Comparison of ENCODE assay signal across 14 mouse cellular contexts in genomic region chr13:103423417-103423816, GRCm38 (mm10).
DNase-seq lines count a peak whose midpoint lies in the region; ATAC-seq and TF ChIP-seq lines count a peak whose summit lies in the region.
"Had no signal": no experiment of that assay in that cellular context is flagged by ENCODE, and none has a peak within 500 bp of the region (broad histone marks: within the 10 kb centered on the region; RNA-seq: fewer than 3 reads in every experiment).

No protein-coding gene starts in this region.

- H3K4me3 ChIP-seq in embryonic facial prominence, embryonic 14.5 days (ENCODE audit: low read depth, low read length): no peak overlapping the region
- no peak overlapping the region for H3K4me3 ChIP-seq in embryonic facial prominence, embryonic 10.5 days
- no peak overlapping the region for H3K4me3 ChIP-seq in limb, embryonic 14.5 days (replicated peaks; ENCODE audit: low read length)
- H3K4me3 ChIP-seq in limb, embryonic 10.5 days: no peak overlapping the region
- H3K4me3 ChIP-seq: hindbrain, embryonic 15.5 days had no signal

- H3K9me3 ChIP-seq in embryonic facial prominence, embryonic 14.5 days (ENCODE audit: control insufficient read depth, low read length): no peaks in the 10 kb centered on the region
- no peaks in the 10 kb centered on the region for H3K9me3 ChIP-seq in embryonic facial prominence, embryonic 10.5 days
- H3K9me3 ChIP-seq in limb, embryonic 14.5 days (ENCODE audit: control insufficient read depth, low read length): no peaks in the 10 kb centered on the region
- H3K9me3 ChIP-seq in limb, embryonic 10.5 days (replicated peaks): no peaks in the 10 kb centered on the region
- H3K9me3 ChIP-seq: hindbrain, embryonic 15.5 days had no signal

- DNase-seq in embryonic facial prominence, embryonic 14.5 days (ENCODE audit: low spot score): peak; percentile 67
- DNase-seq in embryonic facial prominence, embryonic 10.5 days (ENCODE audit: low spot score): no peak
- DNase-seq in limb, embryonic 14.5 days (ENCODE audit: low spot score): peak; percentile 32
- DNase-seq in limb, embryonic 10.5 days (ENCODE audit: low spot score): no peak
- peak; percentile 7 for DNase-seq in gastrocnemius, postnatal 25 days
- DNase-seq in frontal cortex, postnatal 14 days (ENCODE audit: low spot score in 2 of 2): no peak
- DNase-seq: B cell, adult 2 months; cerebellum, adult 2 months; kidney, adult 8-10 months; liver; lung, embryonic 14.5 days; retina, postnatal 1 day had no signal

- no peak overlapping the region for H3K27ac ChIP-seq in embryonic facial prominence, embryonic 14.5 days (replicated peaks; ENCODE audit: low read depth, low read length)
- H3K27ac ChIP-seq in embryonic facial prominence, embryonic 10.5 days (replicated peaks): no peak overlapping the region
- no peak overlapping the region for H3K27ac ChIP-seq in limb, embryonic 14.5 days (replicated peaks; ENCODE audit: low read depth, low read length)
- no peak overlapping the region for H3K27ac ChIP-seq in limb, embryonic 10.5 days
- H3K27ac ChIP-seq: hindbrain, embryonic 15.5 days had no signal

- H3K36me3 ChIP-seq in embryonic facial prominence, embryonic 14.5 days (ENCODE audit: control insufficient read depth, insufficient read depth, low read length): no peaks in the 10 kb centered on the region
- H3K36me3 ChIP-seq in embryonic facial prominence, embryonic 10.5 days (replicated peaks): no peaks in the 10 kb centered on the region
- no peaks in the 10 kb centered on the region for H3K36me3 ChIP-seq in limb, embryonic 14.5 days (ENCODE audit: control insufficient read depth, insufficient read depth, low read length)
- H3K36me3 ChIP-seq in limb, embryonic 10.5 days: no peaks in the 10 kb centered on the region
- H3K36me3 ChIP-seq: hindbrain, embryonic 15.5 days had no signal

- H3K4me2 ChIP-seq in embryonic facial prominence, embryonic 14.5 days (ENCODE audit: low read depth, low read length): no peak overlapping the region
- no peak overlapping the region for H3K4me2 ChIP-seq in limb, embryonic 14.5 days (replicated peaks; ENCODE audit: low read depth, low read length, severe bottlenecking)
- H3K4me2 ChIP-seq: hindbrain, embryonic 15.5 days; lung, embryonic 14.5 days had no signal

- 0 out of 2 replicates have a peak, but pooled peaks have one; percentile 18 for ATAC-seq in embryonic facial prominence, embryonic 14.5 days (ENCODE audit: low read depth)
- no peak for ATAC-seq in limb, embryonic 14.5 days (ENCODE audit: low FRiP score, low read depth)
- no peak for ATAC-seq in activated CD4-positive, CD25-positive, alpha-beta regulatory T cell, adult 4 months

- no peaks in the 10 kb centered on the region for H3K4me1 ChIP-seq in embryonic facial prominence, embryonic 14.5 days (ENCODE audit: control insufficient read depth, insufficient read depth, low read length)
- H3K4me1 ChIP-seq in embryonic facial prominence, embryonic 10.5 days: no peaks in the 10 kb centered on the region
- H3K4me1 ChIP-seq in limb, embryonic 14.5 days (ENCODE audit: control insufficient read depth, insufficient read depth, low read length): peaks cover 3% of the 10 kb centered on the region; the same call in 1 of the 2 replicates
- H3K4me1 ChIP-seq in limb, embryonic 10.5 days: no peaks in the 10 kb centered on the region
- H3K4me1 ChIP-seq: hindbrain, embryonic 15.5 days had no signal

- WGBS in embryonic facial prominence, embryonic 14.5 days: 70% methylated on average over 8 of the region's 8 CpGs
- WGBS in embryonic facial prominence, embryonic 10.5 days: 88% methylated on average over 8 of the region's 8 CpGs
- 78% methylated on average over 8 of the region's 8 CpGs for WGBS in limb, embryonic 14.5 days
- 93% methylated on average over 8 of the region's 8 CpGs for whole genome bisulfite sequencing in limb, embryonic 10.5 days

- no peaks in the 10 kb centered on the region for H3K27me3 ChIP-seq in embryonic facial prominence, embryonic 14.5 days (replicated peaks; ENCODE audit: control insufficient read depth, insufficient read depth, low read length)
- no peaks in the 10 kb centered on the region for H3K27me3 ChIP-seq in embryonic facial prominence, embryonic 10.5 days (replicated peaks; ENCODE audit: low read depth, poor library complexity, severe bottlenecking)
- no peaks in the 10 kb centered on the region for H3K27me3 ChIP-seq in limb, embryonic 14.5 days (ENCODE audit: control insufficient read depth, insufficient read depth, low read length)
- H3K27me3 ChIP-seq in limb, embryonic 10.5 days (ENCODE audit: low read depth, poor library complexity, severe bottlenecking): no peaks in the 10 kb centered on the region
- H3K27me3 ChIP-seq: hindbrain, embryonic 15.5 days had no signal

- TF ChIP-seq POLR2A in limb, embryonic 14.5 days (IDR thresholded peaks at IDR 0.05; ENCODE audit: borderline replicate concordance, extremely low read depth, insufficient read depth, insufficient read length): no peak

- no peak overlapping the region for H3K9ac ChIP-seq in embryonic facial prominence, embryonic 14.5 days (ENCODE audit: low read depth, low read length)
- H3K9ac ChIP-seq in limb, embryonic 14.5 days (ENCODE audit: low read depth, low read length, severe bottlenecking): no peak overlapping the region
- H3K9ac ChIP-seq: hindbrain, embryonic 15.5 days; lung, embryonic 14.5 days had no signal

Comparison
In these comparisons a context has a peak if more than half of its experiments do, and no peak if none do; other contexts are left out.
1. DNase-seq: peak in embryonic facial prominence, embryonic 14.5 days (single experiment), limb, embryonic 14.5 days (single experiment) and gastrocnemius, postnatal 25 days (single experiment); none in embryonic facial prominence, embryonic 10.5 days (single experiment), limb, embryonic 10.5 days (single experiment) and frontal cortex, postnatal 14 days (0 of 2).